Mouse (Mus musculus) limb, embryonic 10.5 days (tissue): ENCODE measurements around the gene Cox19. TPM values are rescaled to one million over a fixed set of nuclear protein-coding genes. Genes with fewer than 3 reads are reported as not detected.

Experiments used
- DNase-seq: peaks from one replicate; pipeline ENCODE4 v3.0.0-alpha.2; 2017; ENCODE audit warnings: low spot score
- H3K27ac ChIP-seq: fragments of 300-500 bp; sonication (generic); 2 replicates; pipeline ENCODE4 v1.5.1; 2016; ENCODE audit warnings: mild to moderate bottlenecking
- H3K27me3 ChIP-seq: fragments of 300-500 bp; sonication (generic); 2 replicates; pipeline ENCODE4 v1.6.1; 2016; ENCODE audit warnings: low read depth, mild to moderate bottlenecking; ENCODE audit not compliant: poor library complexity, severe bottlenecking
- H3K36me3 ChIP-seq: fragments of 300-500 bp; sonication (generic); 2 replicates; pipeline ENCODE4 v1.6.1; 2016; ENCODE audit warnings: mild to moderate bottlenecking, moderate library complexity
- H3K4me1 ChIP-seq: fragments of 300-500 bp; sonication (generic); 2 replicates; pipeline ENCODE4 v1.6.1; 2016
- H3K4me3 ChIP-seq: fragments of 300-500 bp; sonication (generic); 2 replicates; pipeline ENCODE4 v1.5.1; 2016; ENCODE audit warnings: mild to moderate bottlenecking, moderate library complexity
- H3K9me3 ChIP-seq: fragments of 300-500 bp; sonication (generic); replicated peaks from 2 replicates; pipeline ENCODE4 v1.6.1; 2016; ENCODE audit warnings: mild to moderate bottlenecking
- WGBS: fragments of 180-500 bp; shearing (Covaris S2); methylation state at CpG from one replicate; pipeline ENCODE4 v1.1.7; 2016; 5-methylcytosine and 5-hydroxymethylcytosine counted together
- polyA plus RNA-seq: library from polyadenylated mRNA; unstranded; fragments of >200 nt; fragmentation: Nextera tagmentation; extraction: Ambion mirVana; gene quantifications from 2 replicates; pipeline ENCODE4 v1.2.1, GENCODE M21; 2016

Cox19 gene
- polyA plus RNA-seq, 1 experiment from 2014 or later = 110 TPM

DNA sequence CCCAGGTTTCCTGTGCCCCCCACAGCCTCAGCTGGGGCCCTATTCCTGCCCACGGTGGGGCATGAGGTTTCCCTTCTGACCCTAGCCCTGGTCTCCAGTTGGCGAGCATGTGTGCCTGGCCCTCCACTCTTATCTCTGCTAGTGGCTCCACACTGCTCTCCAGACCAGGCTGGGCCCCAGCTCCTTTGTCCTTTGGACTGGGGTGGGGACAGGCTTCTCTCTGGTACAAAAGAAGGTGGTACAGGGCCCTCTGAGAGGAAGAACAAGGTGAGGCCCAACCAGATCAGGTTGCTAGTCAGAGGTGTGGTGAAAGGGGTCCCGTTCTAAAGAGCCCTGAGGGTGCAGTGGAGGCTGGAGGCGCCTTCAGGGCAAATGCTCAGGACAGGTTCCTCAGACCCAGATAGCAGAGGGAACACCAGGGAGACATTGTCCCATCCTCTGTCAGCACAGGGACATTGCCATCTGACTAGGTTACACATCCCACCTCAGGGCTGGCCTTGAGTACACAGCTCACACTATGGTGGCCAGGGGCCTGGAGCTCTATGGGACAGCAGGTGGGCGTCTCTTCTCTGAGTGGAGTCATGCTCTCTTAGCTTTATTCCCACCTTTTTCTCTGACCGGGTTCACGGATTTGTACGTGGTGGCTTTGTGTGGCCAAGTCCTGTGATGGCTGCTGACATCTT, 18.5 kb downstream of the Cox19 start:
- peaks cover 31% of the 10 kb centered on the region for H3K36me3 ChIP-seq
- no peak for DNase-seq
- peaks cover 13% of the 10 kb centered on the region; the same call in 1 of the 2 replicates for H3K27me3 ChIP-seq
- no peak overlapping the region for H3K27ac ChIP-seq
- no peaks in the 10 kb centered on the region for H3K9me3 ChIP-seq
- whole genome bisulfite sequencing = 83% methylated on average over 8 of the region's 8 CpGs
- H3K4me1 ChIP-seq = no peaks in the 10 kb centered on the region
- no peak overlapping the region for H3K4me3 ChIP-seq

DNA sequence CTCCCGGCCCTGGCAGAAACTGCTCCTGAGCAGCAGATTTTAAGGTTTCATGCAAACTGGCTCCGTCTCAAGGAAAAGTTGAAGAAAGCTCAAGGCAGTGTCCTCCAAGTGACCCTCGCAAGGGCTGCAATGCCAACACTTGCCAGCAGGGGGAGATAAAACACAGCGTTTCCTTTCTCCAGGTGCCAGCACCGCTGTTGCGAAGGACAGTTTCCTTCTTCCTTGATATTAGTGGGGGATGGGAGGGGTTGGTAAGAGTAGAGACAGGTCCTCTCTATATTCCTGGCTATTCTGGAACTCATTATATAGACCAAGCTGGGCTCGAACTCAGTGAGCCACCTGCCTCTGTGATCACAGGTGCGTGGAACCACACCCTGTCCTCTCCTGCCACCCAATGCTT, 19.5 kb downstream of the Cox19 start:
- peak; percentile 88 for DNase-seq
- Histone ChIP-seq H3K4me1 (no peaks in the 10 kb centered on the region), H3K9me3 (no peaks in the 10 kb centered on the region), H3K4me3 (no peak overlapping the region), H3K36me3 (peaks cover 23% of the 10 kb centered on the region), H3K27me3 (peaks cover 22% of the 10 kb centered on the region), H3K27ac (no peak overlapping the region)
- WGBS = 23% methylated on average over 8 of the region's 8 CpGs

GRCm38 (mm10) chr5:139330766-139331165, 20.5 kb downstream of the Cox19 start:
- H3K9me3 ChIP-seq = no peaks in the 10 kb centered on the region
- no peaks in the 10 kb centered on the region for H3K4me1 ChIP-seq
- H3K27ac ChIP-seq = no peak overlapping the region
- 77% methylated on average over 7 of the region's 7 CpGs for WGBS
- peaks cover 32% of the 10 kb centered on the region for H3K27me3 ChIP-seq
- no peak overlapping the region for H3K4me3 ChIP-seq
- no peak for DNase-seq
- peaks cover 13% of the 10 kb centered on the region for H3K36me3 ChIP-seq

DNA sequence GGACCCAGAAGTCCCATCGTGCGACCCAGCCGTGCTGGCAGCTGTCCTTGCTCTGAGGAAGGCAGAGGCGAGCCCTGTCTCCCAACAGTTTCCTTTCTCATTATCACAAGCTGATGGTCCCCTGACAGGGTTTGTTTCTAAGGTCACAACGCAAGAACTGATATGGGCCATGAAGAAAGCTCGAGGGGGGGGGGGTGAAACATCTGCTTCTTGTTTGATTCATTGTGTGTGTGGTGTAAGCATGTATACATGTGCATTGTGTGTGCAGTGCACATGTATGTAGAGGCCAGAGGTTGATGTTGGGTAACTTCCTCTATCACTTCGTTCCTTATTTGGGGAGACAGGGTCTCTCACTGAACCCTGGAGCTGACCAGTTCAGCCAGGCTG, 23.6 kb downstream of the Cox19 start:
- no peak overlapping the region for H3K27ac ChIP-seq
- peaks cover 16% of the 10 kb centered on the region for H3K4me1 ChIP-seq
- no peaks in the 10 kb centered on the region for H3K9me3 ChIP-seq
- H3K36me3 ChIP-seq = no peaks in the 10 kb centered on the region
- H3K4me3 ChIP-seq = no peak overlapping the region
- peaks cover 64% of the 10 kb centered on the region for H3K27me3 ChIP-seq
- no peak for DNase-seq
- WGBS = 78% methylated on average over 7 of the region's 7 CpGs

DNA sequence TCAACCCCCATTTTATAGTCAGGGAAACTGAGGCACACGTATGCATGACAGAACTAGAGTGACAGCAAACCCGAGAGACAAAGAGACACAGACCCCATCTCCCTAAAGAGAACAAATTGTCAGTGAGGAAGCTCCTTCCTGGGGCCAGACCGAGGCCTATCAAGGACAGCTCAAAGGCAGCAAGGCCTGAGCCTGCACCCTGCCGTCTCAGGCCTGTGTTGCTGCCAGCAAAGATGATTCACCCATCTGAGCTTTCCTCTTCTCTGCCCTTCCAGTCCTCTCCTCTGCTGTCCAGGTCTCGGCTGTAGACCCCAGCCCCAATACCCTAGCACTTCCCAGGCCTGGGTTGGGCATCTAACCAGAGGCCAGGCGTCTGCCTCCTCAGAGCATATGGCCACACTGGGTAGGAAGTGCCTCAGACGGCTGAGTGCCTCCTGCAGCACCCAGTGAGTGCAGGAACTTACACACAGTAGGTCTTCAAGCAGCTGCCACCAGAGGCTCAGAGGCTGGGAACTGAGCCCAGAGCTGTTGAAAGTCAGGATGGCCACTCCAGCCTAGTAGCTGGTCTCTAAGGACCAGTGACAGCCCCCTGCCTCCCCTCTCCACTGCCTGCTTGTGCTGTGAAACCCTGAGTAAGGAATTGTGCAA, 24.1 kb downstream of the Cox19 start:
- Histone ChIP-seq H3K9me3 (no peaks in the 10 kb centered on the region), H3K27me3 (peaks cover 69% of the 10 kb centered on the region), H3K27ac (no peak overlapping the region), H3K4me1 (peaks cover 19% of the 10 kb centered on the region), H3K4me3 (no peak overlapping the region), H3K36me3 (no peaks in the 10 kb centered on the region)
- no peak for DNase-seq
- 67% methylated on average over 7 of the region's 7 CpGs for WGBS

DNA sequence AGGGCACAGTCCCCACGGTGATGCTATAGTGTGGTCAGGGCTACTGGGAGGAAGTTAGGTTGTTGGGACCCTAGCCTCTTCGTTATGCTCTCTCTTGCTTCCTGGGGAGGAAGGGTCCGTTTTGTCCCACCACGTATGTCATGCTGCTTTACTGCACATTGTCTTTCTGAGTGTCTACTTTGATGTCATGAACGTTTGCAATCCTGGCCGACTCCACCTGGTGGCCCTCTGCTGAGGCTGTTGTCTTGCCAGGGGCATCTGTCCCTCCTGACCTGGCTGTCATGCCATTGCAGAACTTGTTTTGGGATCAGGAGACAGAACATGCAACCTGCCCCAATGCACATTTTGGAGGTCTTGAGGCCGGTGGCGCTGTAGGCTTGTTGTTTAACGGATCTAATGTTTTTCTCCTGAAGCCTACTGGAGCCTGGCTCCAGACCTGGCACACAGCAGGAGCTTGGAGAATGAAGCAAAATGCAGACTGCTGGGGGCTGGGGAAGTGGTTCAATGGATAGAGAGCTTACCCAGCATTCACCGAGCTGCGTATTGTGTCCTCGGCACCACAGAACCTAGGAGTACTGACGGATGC, 25.0 kb downstream of the Cox19 start:
- H3K27ac ChIP-seq = no peak overlapping the region
- no peaks in the 10 kb centered on the region for H3K36me3 ChIP-seq
- H3K27me3 ChIP-seq = peaks cover 71% of the 10 kb centered on the region
- peaks cover 19% of the 10 kb centered on the region for H3K4me1 ChIP-seq
- no peak for DNase-seq
- no peaks in the 10 kb centered on the region for H3K9me3 ChIP-seq
- WGBS = 66% methylated on average over 13 of the region's 13 CpGs
- no peak overlapping the region for H3K4me3 ChIP-seq

GRCm38 (mm10) chr5:139325395-139325966, 25.7 kb downstream of the Cox19 start, which contains the start of gene Adap1:
TSS of gene Adap1 (minus strand) at chr5:139325622.
- Histone ChIP-seq H3K4me3 (peak within 1 kb of the TSS; percentile 65), H3K36me3 (no peaks in the 10 kb centered on the region), H3K27ac (0 out of 2 replicates have a peak within 1 kb of the TSS, but pooled peaks have one; percentile 9), H3K4me1 (peaks cover 19% of the 10 kb centered on the region), H3K27me3 (peaks cover 76% of the 10 kb centered on the region), H3K9me3 (no peaks in the 10 kb centered on the region)
- WGBS = 8% methylated on average over 61 of the region's 61 CpGs
- peak; percentile 62 for DNase-seq

- DNase-seq = peak; percentile 47
- 0 out of 2 replicates have a peak overlapping the region, but pooled peaks have one; percentile 9 for H3K27ac ChIP-seq
- H3K27me3 ChIP-seq = peaks cover 78% of the 10 kb centered on the region
These were observed 26.4 kb downstream of the Cox19 start for GRCm38 (mm10) chr5:139324691-139325394.

GRCm38 (mm10) chr5:139324045-139324491, 27.1 kb downstream of the Cox19 start:
- Histone ChIP-seq H3K27me3 (peaks cover 74% of the 10 kb centered on the region), H3K4me3 (no peak overlapping the region), H3K9me3 (no peaks in the 10 kb centered on the region), H3K36me3 (no peaks in the 10 kb centered on the region), H3K27ac (no peak overlapping the region), H3K4me1 (peaks cover 19% of the 10 kb centered on the region)
- 73% methylated on average over 5 of the region's 5 CpGs for WGBS
- DNase-seq = no peak

More at GRCm38 (mm10) chr5:139324691-139325394, 26.4 kb downstream of the Cox19 start:
- no peaks in the 10 kb centered on the region for H3K9me3 ChIP-seq
- H3K36me3 ChIP-seq = no peaks in the 10 kb centered on the region
- peak overlapping the region; percentile 65 for H3K4me3 ChIP-seq
- peaks cover 19% of the 10 kb centered on the region for H3K4me1 ChIP-seq
- WGBS = 3% methylated on average over 62 of the region's 62 CpGs

- 0 out of 2 replicates have a peak overlapping the region, but pooled peaks have one; percentile 6 for H3K27ac ChIP-seq
- DNase-seq = no peak
- WGBS = 82% methylated on average over 9 of the region's 9 CpGs
- peaks cover 19% of the 10 kb centered on the region for H3K4me1 ChIP-seq
- no peak overlapping the region for H3K4me3 ChIP-seq
- peaks cover 78% of the 10 kb centered on the region for H3K27me3 ChIP-seq
- no peaks in the 10 kb centered on the region for H3K9me3 ChIP-seq
- no peaks in the 10 kb centered on the region for H3K36me3 ChIP-seq
These were observed 27.8 kb downstream of the Cox19 start for GRCm38 (mm10) chr5:139323260-139323924.

DNA sequence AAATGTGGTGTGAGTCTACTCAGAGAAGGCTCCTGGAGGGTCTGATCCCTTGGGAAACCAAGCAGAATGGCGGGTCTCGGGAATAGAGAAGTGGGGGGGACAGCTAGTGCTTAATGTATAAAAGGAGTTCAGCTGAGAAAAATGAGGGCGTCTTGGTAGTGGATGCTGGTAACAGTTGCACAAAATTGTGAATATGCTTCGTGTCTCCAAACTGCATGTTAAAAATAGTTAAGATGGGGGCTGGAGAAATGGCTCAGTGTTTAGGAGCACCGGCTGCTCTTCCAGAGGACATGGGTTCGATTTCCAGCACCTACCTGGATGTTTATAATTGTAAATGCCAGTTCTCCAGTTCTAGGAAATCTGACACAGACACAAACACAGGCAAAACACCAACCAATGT, 29.9 kb downstream of the Cox19 start:
- WGBS = 85% methylated on average over 6 of the region's 6 CpGs

GRCm38 (mm10) chr5:139320424-139320823, 30.8 kb downstream of the Cox19 start:
- WGBS = 75% methylated on average over 7 of the region's 7 CpGs
- Histone ChIP-seq H3K4me3 (no peak overlapping the region), H3K4me1 (peaks cover 17% of the 10 kb centered on the region), H3K36me3 (no peaks in the 10 kb centered on the region), H3K27me3 (peaks cover 61% of the 10 kb centered on the region), H3K9me3 (no peaks in the 10 kb centered on the region), H3K27ac (no peak overlapping the region)
- DNase-seq = no peak

More for the DNA sequence above, 29.9 kb downstream of the Cox19 start:
- Histone ChIP-seq H3K27me3 (peaks cover 70% of the 10 kb centered on the region), H3K4me1 (peaks cover 19% of the 10 kb centered on the region), H3K27ac (no peak overlapping the region), H3K36me3 (no peaks in the 10 kb centered on the region), H3K9me3 (no peaks in the 10 kb centered on the region), H3K4me3 (no peak overlapping the region)
- DNase-seq = no peak
